Mouse (Mus musculus) lung, adult 2 months (tissue): Measurements from ENCODE around the gene Hrh1. TPM values are rescaled to one million over a fixed set of nuclear protein-coding genes. Genes with fewer than 3 reads are reported as not detected.

Source experiments
- DNase-seq: peaks from one replicate; pipeline ENCODE4 v3.0.0; 2022
- H3K4me1 ChIP-seq: fragments of 200-500 bp; 2 replicates; pipeline ENCODE4 v1.6.1; 2011; ENCODE audit warnings: low read length; ENCODE audit not compliant: control insufficient read depth, insufficient read depth
- H3K4me3 ChIP-seq: fragments of 200-500 bp; replicated peaks from 2 replicates; pipeline ENCODE3; 2011; ENCODE audit warnings: low read depth, mild to moderate bottlenecking, control low read depth, low read length; ENCODE audit errors: extremely low read depth
- CTCF ChIP-seq: fragments of 200-500 bp; IDR thresholded peaks from 2 replicates; pipeline ENCODE4 v1.5.1; 2011; ENCODE audit warnings: mild to moderate bottlenecking, low read length, control low read depth; ENCODE audit not compliant: insufficient read depth
- POLR2A ChIP-seq: fragments of 200-500 bp; IDR thresholded peaks from 2 replicates; pipeline ENCODE4 v1.6.1; 2011; ENCODE audit warnings: low read depth, mild to moderate bottlenecking, control low read depth, low read length, borderline replicate concordance; ENCODE audit errors: extremely low read depth
- WGBS: fragments of 180-500 bp; shearing (Covaris S2); methylation state at CpG from one replicate; pipeline ENCODE4 v1.1.7; 2018; 5-methylcytosine and 5-hydroxymethylcytosine counted together
- polyA plus RNA-seq: library from polyadenylated mRNA; depleted of rRNA; stranded (reverse); fragments of >200 nt; gene quantifications from 2 replicates; pipeline ENCODE4 v1.2.3, GENCODE M21; 2012

Hrh1 gene
- polyA plus RNA-seq, 1 experiment: 0.66 TPM

DNA sequence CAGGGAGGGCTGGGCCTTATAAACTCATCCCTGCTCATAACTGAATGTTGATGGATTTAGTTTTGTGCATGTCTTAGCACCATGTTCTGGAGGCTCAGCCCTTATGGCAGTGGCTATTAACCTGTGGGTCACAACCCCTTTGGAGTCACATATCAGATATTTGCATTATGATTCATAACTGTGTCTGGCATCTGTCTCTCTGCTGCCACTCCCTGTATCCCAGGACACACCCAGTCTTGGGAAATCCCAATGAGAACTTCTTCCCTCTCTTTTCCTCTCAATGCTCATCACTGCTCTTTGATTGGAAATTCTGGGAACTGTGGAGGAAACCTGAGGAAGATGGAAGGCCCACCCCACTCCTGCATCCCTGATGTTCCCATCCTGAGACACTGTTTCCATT lies 23.3 kb downstream of the Hrh1 start:
- Histone ChIP-seq H3K4me1 (no peaks in the 10 kb centered on the region), H3K4me3 (no peak overlapping the region)
- no peak for DNase-seq
- TF ChIP-seq CTCF (no peak), POLR2A (no peak)

DNA sequence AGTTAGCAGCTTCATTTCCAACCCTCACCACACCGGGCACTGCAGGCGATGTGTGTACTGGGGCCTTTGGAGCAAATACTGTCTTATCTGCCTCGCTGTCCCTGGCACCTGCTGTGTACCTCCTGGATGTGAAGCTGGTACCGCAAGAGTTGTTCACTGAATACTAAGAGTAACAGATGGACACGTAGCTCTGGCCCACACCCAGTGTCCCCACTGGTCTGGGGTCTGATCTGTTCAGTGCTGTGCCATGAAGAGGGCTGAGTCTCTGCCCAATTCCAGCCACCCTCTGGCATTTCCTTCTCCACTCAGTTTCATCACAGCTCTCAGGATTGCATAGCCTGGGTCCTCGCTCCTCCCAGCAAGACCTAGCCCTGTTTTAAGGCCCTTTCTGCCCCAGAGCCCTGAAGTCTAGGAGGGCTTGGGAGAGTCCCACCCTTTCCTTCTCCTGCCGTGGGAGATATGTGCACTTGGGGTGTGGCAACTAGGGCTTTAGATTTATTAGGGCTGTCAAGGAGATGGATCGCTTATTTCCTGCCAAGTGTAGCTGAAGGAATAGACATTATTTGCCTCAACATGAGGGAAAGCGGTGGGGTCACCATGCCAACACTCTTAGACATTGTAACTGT lies 25.4 kb downstream of the Hrh1 start:
- H3K4me3 ChIP-seq: no peak overlapping the region
- TF ChIP-seq POLR2A: no peak
- no peak for TF ChIP-seq CTCF
- H3K4me1 ChIP-seq: no peaks in the 10 kb centered on the region
- DNase-seq: no peak
- WGBS: 54% methylated on average over 9 of the region's 9 CpGs

DNA sequence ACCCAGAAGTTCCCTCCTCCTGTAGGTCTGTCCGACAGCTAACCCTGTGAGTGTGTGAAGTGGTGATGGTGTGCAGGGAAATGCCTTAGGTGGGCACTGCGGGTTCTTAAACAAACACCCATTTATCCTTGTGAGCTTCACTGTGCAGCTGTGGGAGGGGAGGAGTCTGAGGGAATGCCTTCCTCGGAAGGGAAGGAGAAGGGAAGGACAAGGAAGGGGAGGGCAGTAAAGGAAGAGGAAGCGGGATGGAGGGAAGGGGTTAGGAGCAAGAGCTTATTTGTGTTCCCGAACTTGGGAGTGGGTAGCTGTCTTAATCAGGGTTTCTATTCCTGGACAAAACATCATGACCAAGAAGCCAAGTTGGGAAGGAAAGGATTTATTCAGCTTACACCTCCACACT lies 27.6 kb downstream of the Hrh1 start:
- TF ChIP-seq CTCF (no peak), POLR2A (no peak)
- 28% methylated on average over 5 of the region's 5 CpGs for WGBS
- no peak for DNase-seq
- Histone ChIP-seq H3K4me3 (no peak overlapping the region), H3K4me1 (no peaks in the 10 kb centered on the region)

DNA sequence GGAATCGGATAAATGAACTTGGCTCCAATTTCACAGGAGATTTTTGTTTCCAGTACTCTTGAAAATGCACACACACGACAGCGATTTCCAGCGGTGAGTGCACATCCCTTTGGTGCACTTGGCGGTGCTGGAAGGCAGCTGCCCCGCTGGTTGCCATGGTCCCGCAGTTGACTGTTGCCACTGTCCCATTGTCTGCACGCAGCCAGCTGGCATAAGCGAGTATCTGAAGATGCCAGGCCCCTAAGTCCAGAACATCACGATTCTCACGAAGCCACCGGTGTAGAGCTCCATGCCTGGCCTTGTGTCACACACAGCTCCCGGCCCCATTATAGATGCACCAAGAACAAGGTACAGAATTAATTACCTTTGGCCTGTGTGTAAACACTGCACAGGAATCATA lies 29.9 kb downstream of the Hrh1 start:
- Histone ChIP-seq H3K4me3 (no peak overlapping the region), H3K4me1 (no peaks in the 10 kb centered on the region)
- no peak for TF ChIP-seq POLR2A
- no peak for TF ChIP-seq CTCF
- no peak for DNase-seq
- 85% methylated on average over 13 of the region's 13 CpGs for WGBS

DNA sequence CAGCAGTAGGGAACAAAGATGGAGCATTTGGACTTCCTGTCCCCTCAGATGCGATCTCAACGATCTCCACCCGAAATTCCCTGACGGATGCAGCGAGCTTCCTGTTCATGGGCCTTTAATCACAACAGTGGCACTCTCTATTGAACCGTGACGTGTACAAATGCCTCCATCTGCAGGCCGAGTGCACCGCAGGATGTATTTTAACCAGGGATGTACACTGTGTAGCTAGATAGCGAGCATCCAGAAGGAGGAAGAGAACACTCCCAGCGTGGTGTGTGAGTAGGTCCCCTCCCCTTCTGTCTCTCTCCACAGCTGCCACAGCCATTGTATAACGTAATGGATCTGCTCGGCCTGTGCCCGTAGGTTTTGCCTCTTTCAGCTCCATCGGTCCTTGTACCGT lies 31.1 kb downstream of the Hrh1 start:
- TF ChIP-seq CTCF (no peak), POLR2A (no peak)
- Histone ChIP-seq H3K4me1 (no peaks in the 10 kb centered on the region), H3K4me3 (no peak overlapping the region)
- WGBS: 50% methylated on average over 16 of the region's 16 CpGs
- DNase-seq: no peak

DNA sequence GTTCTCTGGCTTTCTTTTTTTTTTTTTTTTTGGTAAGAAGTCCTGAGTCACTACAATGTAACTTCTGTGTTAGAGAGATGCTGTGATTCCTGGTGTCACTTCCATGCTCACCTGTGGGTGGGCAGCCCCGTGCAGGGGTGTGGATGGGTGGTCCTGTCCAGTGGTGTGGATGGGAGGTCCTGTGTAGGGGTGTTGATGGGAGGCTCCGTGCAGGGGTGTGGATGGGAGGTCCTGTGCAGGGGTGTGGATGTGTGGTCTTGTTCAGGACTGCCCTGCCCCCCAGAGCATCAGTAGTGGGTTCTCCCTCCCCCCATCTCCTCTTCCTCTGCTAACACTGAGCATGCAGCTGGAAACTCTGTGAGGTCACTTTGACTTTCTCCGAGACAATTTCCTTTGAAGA lies 34.9 kb downstream of the Hrh1 start:
- Histone ChIP-seq H3K4me3 (no peak overlapping the region), H3K4me1 (no peaks in the 10 kb centered on the region)
- WGBS: 32% methylated on average over 3 of the region's 3 CpGs
- no peak for DNase-seq
- TF ChIP-seq CTCF (no peak), POLR2A (no peak)

DNA sequence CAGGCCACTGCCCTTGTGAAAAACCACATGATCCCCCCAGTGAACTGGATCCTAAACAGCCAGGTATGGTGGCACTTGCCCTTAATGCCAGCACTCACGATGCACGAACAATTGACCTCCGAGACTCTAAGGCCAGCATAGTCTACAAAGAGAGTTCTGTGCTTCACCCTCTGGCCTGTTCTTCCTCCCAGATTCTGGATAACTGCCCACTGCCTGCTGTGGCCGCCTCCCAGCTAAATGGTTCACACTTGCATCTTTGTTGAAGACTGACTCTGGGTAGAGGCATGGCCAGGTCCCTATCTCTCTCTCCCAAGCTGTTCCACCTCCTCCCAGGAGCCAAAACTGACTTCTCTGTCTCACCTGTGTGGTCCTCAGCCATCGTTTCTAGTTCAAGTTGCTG lies 36.8 kb downstream of the Hrh1 start:
- WGBS: 72% methylated on average over 5 of the region's 5 CpGs
- TF ChIP-seq CTCF (no peak), POLR2A (no peak)
- no peak overlapping the region for H3K4me3 ChIP-seq
- DNase-seq: no peak
- no peaks in the 10 kb centered on the region for H3K4me1 ChIP-seq

DNA sequence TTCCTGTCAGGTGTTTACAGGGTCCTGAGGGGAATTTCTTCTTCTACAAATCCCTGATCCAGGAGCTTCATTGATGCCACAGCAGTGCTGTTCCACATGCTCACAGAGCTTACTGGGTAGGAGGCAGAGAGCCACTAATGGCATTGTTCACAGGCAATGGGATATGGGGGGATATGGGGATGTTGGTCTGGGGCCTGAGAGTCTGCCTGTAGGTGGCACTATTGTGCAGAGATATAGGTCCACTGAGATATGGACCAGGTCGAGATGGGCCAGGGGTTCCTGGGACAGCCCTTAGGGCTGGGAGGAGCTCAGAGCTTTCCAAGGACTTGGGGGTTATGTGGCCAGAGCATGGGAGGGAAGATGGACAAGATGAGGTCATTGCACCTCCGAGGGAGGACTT lies 42.6 kb downstream of the Hrh1 start:
- Histone ChIP-seq H3K4me1 (no peaks in the 10 kb centered on the region), H3K4me3 (no peak overlapping the region)
- no peak for TF ChIP-seq CTCF
- TF ChIP-seq POLR2A: no peak
- DNase-seq: no peak
- WGBS: 58% methylated on average over 2 of the region's 2 CpGs

DNA sequence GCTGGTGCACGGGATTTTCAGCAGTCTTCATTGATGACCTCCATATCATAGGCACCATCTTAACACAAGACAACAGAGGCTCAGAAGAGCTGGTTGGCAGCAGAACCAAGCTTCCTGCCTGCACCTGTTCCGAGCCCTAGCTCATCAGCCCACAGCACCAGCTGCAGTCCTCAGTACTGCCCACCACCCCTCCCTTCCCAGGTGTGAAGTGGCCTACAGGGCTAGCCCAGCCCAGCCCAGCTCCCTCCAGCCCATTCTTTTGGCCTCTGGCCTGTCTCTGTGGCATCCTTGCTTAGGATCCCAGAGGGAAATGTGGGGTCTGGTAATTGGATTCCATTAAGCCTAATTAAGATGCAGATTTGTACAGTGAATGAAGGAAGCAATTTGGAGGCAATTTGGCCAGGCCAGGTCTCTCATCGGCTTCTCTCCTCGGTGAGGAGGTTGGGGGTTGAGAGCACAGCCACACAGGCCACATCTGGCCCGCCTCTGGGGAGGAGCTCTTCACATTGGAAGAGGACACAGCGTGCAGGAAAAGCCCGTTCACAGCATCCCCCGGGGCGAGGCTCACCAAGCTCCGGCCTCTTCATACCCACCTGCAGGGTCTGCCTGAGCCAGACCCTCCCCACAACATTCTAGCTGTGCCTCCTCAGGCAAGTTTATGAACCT lies 43.2 kb downstream of the Hrh1 start:
- Histone ChIP-seq H3K4me3 (no peak overlapping the region), H3K4me1 (no peaks in the 10 kb centered on the region)
- WGBS: 72% methylated on average over 10 of the region's 10 CpGs
- no peak for DNase-seq
- TF ChIP-seq CTCF (no peak), POLR2A (no peak)

DNA sequence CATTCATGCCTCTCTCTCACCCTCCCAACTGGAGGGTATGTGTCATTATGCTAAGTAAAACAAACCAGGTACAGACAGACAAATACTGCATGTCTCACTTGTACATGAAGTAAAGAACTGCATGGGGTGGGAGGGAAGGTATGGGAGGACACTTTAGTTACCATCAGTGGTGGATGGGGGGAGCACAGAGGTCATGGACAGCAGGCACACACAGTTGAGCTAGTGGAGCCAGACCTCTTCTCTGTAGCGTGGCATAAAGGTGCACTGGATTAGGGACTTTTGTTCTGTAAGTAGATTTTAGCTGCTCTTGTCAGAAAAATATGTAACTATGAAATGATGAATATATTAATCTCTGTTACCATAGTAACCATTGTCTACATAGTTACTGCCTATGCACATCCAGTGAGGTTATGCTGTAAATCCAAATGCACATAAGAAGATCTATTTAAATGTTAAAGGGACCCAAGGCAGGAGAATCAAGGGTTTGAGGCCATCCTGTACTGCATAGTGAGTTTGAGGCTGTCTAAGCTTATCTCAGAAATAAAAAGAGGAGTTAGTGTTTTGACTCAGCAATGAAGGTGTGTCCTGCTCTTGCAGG lies 46.6 kb downstream of the Hrh1 start:
- WGBS: 84% methylated on average over 1 of the region's 1 CpGs
- no peaks in the 10 kb centered on the region for H3K4me1 ChIP-seq
- DNase-seq: no peak
- no peak overlapping the region for H3K4me3 ChIP-seq
- no peak for TF ChIP-seq POLR2A
- TF ChIP-seq CTCF: no peak
